Mouse (Mus musculus): ENCODE measurements around the gene Bmp8a. TPM values are rescaled to one million over a fixed set of nuclear protein-coding genes. Genes with fewer than 3 reads are reported as not detected.
"Not testable (repeated sequence)": the region's sequence is repeated elsewhere in the genome, so short reads cannot be mapped to it uniquely, and the experiment has no call there.

Bmp8a gene
- total RNA-seq (2021), result under 1 TPM in 1 of 2 experiments, not detected in 1; 0.21 TPM
- 0.17 and 0.18 TPM in 2 replicates for polyA plus RNA-seq (2012; rRNA removed)
- long read RNA-seq, result 0 reads

DNA sequence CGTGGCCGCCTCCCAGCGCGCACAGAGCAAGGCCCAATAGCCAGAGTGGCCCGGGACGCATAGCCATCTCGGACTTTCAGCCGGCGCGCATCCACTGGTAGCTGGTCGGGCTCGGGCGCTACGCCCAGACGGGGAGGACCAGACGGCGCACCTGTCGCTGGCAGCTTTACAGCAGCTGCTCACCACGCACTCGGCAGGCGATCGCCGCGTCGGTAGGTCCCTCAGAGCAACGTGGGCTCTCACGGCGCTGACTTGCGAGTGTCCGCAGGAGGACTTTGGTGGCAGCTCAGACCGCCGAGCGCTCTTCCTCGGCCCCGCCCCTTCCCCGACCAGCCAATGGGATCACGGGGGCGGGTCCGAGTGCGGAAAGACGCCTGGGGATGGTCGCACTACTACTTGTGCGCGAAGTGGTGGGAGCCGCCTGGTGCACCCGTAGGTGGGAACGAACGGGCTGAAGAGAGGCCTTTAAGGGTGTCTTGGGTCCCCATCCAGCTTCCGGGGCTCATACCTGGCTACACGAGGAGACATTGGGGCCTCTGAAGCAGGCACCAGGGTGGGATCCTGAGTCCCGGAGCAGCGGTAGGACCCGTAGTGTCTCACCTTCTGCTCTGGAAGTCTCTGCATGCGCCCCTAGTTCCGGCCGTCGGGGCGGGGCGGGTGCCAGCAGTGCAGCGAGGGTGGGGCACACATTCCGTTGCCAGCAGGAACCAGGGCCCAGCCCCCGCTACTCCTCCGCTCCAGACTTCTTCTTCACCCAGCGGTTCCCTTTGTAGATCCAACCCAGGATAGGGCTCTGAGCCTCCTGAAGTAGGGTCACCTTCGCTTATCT lies at the start of gene Bmp8a:
Bmp8a (minus strand) TSS at position 611 of the 829 bp plus-strand sequence.
- peak; percentile 85 for DNase-seq

DNA sequence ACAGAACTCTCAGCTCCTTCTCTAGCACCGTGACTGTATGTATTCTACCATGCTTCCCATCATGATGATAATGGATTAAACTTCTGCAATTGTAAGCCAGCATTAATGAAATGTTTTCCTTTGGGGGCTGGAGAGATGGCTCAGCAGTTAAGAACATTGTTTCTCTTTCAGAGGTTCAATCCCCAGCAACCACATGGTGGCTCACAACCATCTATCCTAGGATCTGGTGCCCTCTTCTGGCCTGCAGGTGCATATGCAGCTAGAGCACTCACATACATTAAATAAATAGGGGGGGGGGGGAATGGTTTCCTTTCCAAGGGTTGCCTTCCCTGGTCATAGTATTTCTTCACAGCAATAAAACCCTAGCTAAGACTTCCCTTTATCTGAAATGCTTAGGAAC lies 49.1 kb upstream of the Bmp8a start:
- peak; percentile 28 for DNase-seq

DNA sequence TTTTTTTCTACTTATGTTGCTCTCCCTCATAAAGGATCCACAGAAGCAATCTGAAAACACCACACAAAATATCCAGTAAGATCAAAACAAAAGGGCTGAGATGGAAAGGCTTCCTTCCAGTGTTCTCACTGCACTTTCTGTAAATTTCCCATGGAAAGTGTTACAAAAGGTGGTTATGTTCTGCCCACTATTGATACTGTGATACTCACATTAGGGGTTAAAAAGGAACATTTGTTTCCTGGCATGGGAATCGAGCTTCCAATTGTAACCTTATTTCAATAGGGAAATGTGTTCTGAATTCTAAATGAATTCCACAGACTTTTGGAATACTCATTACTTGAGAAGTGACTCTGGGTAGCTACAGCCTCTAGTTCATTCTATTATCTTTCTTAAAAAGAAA lies 42.0 kb upstream of the Bmp8a start:
- no peak for DNase-seq

DNA sequence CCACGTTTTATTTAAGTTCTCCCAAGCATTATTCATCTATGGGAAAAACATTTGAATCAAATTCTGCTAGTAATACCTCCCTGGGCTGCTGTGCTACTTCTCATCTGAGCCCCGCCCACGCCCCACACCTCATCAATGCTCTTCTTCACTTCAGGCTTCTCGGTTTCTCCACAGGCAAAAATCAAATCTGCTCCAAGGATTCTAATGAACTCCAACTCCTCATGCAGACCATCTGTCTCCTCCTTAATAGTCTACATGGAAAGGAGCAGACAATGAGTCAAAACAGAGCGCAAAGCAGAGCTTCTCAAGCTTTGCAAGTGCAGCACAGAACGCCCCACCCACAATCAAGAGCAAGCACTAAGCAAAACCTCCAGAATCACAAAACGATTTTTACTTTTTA lies 40.1 kb upstream of the Bmp8a start:
- DNase-seq, result no peak

DNA sequence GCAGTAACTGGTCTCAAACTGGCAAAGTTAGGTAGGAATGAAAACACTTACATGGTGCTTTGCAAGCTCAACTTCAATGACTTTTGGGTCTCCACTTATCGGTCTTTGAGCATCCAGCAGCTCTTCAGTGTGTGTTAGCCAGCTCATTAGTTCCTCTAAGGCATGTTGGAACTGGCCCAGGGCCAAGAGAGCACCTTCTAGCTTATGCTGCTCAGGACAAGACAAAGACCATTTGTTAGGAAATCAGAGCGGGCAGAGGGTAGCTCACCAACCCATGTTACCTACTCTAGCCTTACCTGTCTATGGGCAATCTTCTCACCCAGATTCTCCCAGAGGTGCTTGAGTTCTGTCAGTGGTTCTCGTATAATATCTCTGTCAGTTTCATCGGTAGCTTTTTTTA lies 39.0 kb upstream of the Bmp8a start:
- DNase-seq, result no peak

DNA sequence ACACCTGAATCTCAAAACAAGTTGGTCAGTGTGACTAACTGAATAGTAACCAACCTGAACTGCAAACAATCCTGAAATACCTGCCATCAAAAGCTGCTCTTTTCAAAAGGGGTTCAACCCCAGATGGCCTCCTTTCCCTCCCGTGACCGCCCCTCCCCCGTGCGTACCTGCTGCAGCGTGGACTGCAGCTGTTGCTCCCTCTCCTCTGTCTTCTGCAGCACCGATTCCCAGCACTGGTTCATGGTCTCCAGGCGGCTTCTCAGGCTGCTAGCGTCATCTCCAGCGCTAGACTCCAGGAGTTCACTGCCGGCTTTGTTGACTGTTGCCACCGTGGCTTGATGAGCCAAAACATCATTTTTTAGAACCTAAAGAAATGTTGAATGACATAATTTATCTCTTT lies 38.5 kb upstream of the Bmp8a start:
- no peak for DNase-seq

DNA sequence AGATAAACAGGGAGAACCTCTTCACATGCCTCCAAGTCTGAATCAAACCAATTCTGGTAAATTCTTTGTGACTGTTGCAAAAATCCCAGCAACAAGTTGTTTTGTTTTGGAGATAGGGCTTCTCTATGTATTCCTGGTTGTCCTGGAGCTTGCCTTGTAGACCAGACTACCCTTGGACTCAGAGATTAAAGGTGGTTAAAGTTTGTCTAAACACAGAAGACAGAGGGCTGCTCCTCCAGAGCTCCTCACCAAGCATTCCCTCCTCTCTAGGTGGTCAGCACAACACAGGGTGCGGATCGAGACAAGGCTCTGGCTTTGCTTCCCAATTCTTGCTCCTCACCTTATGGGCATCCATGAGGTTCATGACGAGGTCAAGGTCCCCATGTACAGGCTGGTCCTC lies 33.0 kb upstream of the Bmp8a start:
- no peak for DNase-seq

DNA sequence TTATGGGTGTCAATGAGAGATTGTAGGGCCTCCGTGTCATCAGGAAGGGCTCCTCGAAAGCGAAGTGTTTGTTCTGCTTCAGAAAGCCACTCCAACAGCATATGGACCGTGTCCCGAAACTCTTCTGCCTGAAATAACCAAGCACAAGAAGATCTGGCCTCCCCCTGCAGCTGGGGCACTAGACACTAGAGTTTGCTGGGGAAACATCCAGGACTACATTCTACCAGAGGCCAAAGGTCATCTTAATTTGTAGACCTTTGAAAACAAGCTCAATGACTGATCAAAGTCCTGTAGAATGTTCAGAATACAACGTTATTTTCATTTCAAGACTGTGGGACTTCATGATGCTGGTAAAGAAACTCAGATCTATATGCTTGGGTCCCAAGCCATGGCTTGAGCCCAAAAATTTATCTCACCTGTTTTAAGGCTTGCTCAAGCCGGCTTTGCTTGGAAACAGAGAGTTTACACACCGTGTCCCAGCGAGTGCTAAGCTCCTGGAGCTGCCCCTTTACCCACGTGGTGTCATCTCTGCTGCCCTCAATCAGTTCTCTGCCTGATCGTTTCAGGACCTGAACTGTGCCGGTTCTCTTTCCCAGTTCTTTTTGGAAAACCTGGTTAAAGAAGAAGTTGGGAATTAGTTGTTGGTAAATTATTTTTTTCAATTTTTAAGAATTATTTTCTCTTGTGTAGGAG lies 31.4 kb upstream of the Bmp8a start:
- DNase-seq, result no peak

DNA sequence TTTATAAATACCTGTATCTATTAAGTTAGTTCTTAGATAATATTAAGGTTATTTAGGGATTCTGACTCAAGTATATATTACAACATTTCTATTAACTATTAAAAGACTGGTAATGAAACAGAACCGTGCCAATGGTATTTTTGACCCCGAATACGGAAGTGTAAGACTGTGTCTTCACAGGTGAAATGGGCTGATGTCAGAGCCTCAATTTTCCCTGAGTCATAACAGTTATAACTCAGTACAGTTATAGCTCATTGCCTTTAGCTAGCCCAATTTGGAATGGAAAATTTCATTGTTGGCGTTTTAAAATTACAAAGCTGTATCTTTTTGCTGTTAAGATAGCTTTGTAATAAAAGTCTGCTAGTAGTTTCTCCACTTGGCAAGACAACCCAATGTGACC lies 20.5 kb upstream of the Bmp8a start:
- no peak for DNase-seq

DNA sequence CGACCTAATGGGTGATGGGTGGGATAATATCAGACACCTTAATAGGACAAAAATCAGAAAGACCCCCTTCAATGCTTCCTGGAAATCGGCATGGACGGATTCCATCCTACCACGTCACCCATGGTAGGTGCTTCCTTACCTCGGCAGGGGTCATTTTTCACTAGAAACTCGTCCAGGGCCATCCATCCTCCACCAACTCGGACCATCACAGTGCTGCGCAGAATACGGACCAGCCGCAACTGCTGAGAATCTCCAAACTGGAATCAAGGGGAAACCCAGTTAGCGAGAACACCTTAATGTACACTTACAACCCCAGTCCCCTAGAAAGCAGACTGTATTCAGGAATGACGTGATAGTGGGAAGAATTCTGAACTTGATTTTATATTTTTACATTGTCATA lies 17.7 kb upstream of the Bmp8a start:
- DNase-seq, result no peak

DNA sequence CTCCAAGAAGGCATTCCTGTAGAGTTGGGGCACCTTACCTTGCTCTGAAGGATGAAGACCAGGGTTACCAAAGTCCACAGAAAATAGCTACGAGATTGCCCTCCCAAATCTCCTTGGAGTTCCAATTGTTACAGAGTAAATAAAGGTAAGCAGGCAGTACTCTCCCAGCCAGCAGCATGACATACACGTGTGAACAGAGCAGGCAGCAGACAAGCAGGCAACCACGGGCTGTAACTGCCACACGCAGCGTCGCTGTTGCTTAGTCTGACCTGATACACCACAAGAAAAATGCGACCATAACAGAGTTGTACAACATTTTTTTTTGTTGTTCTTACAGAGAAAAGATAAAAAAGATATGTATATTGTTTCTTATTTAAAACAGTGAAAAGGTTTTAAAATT lies 15.6 kb upstream of the Bmp8a start:
- no peak for DNase-seq

DNA sequence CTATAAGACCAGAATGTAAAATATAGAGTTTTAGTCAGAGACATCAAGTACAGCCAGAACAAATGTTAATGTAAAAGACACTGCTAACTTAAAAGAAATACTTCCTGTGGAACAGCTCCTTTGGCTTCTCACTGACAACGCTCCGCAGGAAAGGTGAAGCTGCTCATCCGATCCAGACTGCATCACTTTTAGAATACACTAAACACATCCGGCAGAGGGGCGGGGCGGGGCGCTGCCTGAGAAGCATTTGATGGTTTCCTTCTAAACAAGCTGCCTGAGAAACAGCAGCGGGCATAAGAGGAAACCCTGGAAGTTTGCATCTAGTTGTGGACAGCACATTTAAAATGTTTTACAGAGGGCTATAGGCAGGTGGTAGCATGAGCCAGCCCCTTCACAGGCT lies 12.9 kb upstream of the Bmp8a start:
- DNase-seq, result no peak

DNA sequence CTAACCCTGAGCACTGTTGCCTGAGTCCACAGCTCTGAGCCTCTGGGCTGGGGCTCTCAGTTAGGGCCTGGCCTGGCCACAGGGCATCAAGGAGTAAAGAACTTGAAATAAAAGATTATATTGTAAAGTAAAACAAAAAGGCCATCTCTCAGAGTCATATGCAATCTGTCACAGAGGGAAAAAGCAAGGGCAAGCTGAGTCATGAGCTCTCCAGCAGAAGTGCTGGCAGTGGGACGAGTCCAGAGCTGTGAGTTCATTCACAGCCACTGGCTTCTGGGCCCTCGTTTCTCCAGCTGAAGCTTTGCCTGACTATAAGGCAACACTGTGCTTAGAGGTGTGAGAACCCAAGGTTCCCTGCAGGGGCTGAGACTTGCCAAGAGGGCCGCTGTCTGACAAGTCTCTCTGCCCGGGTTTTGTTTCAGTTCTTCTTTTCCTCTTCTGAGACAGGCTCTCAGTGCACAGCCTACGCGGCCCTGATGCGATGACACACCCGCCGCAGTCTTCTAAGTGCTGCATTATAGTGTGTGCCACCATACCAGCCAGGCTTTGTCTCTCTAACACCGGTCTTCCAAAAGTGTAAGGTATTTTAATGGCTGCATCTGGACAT lies 10.3 kb upstream of the Bmp8a start:
- DNase-seq, result peak; percentile 79

DNA sequence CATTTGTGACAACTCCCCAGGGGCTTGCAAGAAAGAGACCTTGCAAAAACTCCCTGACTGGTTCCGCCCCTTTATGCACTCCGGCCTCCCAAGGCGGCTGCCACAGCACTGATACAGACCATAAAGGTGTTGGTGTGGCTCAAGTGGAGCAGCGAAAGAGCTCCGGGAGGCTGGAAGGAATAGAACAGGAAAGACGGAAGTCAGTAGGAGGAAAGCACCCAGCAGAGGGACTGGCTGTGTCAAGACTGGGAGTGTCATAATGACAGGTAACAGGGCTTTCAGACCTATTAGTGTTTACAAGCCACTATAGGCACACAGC lies 378 bp upstream of the Bmp8a start:
- DNase-seq, result no peak

DNA sequence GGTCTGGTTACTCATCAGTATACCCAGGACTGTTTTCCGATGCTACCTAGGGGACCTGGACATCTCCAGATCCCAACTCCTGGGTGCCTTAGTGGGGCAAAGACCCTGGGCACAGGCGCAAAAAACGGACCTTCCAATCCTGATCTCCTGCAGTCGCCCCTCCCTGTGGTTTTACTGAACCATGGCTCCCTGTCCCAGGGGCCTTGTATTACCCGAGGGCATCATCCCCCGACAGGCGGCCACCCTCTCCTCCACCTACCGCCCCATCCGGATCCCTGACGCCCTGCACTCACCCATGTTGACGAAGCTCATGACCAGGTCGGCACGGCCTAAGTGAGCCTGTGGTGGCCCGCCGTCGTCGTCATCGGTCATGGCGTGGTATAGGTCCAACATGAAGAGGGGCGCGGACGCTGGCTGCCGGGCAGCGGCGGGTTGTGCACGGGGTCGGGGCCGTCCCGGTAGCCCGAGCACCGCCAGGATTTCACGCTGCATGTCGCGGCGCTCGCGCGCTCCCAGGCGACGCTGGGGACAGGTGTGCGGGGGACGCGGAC lies 886 bp downstream of the Bmp8a start:
- DNase-seq, result no peak

DNA sequence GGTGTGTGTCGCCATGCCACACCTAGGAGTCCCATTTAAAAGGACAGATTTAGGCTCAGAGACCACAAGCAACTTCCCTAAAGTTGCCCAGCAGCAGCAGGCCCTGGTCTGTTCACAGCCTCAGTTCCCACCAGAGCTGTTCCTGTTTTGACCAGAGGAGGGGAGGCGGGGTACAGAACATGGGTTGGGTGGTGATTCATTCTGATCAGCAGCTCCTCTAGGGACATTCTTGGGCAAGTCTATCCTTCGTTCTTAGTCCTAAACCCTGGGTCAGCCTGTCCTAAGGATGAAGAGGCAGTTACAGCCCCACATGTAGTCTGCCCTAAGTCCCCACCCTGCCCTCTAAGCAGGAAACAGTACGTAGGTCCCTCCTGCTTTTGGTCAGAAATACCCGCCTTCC lies 2.8 kb downstream of the Bmp8a start:
- DNase-seq, result no peak

DNA sequence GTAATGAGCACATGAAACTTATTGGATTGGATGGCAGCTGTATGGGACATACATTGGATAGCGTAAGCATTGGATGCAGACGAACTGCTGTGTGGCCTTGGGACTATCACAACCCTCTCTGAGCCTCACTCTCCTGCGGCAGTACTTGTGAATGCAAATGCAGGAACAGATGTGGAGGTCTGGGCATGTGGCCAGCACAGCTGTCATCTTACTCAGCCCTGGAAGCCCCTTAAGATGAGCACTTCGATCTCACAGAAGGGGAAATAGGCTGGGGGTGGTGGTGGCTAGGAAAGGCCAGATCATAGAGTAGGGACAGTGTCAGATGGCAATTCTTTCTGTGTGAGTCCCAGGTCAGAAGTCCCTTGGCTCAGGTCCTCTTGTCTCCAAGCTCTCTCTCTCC lies 5.4 kb downstream of the Bmp8a start:
- DNase-seq, result no peak

DNA sequence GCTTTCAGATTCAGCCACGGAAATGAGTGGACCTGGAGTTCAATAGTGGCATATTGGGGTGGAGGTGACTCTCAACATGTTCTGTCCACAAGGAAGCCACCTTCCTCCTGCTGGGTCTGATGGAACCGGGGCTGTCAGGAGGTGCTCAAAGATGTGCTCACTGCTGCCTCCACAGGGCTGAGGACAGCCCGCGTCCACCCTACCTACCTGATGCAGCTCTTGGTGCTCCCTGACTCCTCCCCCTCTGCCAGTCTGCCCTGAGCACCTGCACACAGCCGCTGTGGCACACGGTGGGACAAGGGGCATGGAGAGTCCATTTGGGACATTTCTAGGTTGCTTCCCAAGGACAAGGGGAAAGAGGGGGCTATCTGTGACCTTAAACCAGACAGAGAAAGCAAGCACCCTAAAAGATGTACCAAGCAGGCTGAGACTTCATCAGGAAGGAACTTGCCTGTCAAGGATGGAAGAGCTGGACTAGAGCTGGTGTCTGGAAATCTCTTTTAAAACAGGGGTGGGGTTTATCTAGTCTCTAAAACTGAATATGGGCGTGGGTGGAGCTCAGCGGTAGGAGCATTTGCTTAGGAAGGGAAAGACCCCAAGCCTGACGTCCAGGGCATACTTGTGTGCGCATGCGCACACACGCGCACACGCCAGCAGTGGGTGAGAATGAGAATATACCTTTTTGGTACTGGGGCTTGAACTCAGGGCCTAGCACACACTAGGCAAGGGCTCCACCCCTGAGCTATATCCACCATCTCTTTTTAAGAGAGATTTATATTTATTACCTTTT lies 7.1 kb downstream of the Bmp8a start:
- DNase-seq, result no peak

DNA sequence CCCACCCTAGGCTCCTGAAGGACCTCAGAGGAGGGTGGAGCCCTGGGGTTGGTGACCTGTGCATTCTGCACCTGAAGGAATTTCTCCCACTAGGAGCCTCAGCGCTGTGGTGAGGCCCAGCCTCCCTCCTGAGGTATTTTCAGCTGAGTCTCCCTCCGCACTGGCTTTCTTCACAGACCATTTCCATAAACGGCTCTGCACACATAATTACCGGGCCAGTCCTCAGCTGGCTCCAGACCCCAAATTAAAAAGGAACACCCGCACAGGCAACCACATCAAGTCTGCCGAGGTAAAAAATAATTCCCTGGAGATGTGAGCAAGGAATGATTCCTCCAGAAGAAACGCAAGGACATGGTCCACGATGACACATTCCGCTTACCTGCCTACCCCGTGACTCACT lies 7.8 kb downstream of the Bmp8a start:
- DNase-seq, result not testable (repeated sequence)

DNA sequence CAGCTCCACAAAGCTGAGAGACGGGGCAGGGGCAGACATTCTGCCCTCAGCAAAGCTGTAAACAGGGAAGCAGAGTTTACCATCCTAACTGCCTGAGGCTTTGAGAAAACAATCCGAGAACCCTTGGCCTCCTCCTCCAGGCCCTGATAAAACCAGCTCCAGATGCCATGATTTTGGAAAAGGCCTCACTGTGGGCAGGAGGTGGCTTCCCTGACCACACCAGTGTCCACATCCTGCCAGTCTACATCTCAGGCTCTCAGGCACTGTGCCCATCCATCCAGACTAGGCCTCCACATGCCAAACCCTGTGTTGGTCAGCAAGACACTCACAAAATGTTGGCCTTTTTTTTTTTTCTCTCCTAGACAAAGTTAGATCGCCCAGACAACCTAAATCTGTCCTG lies 8.9 kb downstream of the Bmp8a start:
- DNase-seq, result no peak

DNA sequence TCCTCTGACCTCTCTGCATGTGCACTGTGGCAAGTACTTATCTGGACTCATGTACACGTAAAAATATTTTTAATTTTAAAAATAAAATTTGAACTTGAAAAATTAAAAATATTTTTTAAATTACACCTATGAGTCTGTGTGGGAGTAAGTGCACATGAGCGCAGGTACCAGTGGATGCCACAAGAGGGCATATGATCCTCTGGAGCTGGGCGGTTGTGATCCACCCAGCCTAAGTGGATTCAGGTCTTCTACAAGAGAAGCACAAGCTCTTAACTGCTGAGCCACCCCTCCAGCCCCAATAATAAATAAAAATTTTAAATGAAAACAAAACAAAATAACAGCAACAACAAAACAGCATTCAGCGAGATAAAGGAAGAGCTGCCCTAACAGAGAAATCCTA lies 9.9 kb downstream of the Bmp8a start:
- DNase-seq, result no peak

DNA sequence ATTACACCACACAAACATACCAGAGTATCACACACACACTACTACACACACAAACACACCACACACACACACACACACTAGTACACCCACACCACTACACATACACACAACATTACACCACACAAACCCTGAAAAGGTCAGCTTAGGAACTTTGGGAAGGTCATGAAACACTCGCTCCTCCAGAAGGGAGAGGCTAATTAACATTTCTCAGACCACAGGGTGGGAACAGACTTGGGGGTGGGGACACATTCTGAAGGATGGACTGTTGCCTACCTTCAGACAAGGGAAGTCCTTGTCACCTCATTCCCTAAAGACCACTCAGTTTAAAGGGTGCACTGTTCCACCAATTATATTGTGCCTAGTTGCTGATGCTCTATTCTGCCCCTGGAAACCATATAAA lies 11.1 kb downstream of the Bmp8a start:
- DNase-seq, result not testable (repeated sequence)

All from adrenal gland, adult 2 months (tissue).